Mouse (Mus musculus) midbrain, embryonic 11.5 days (tissue): ENCODE measurements around the gene Smad3. TPM values are rescaled to one million over a fixed set of nuclear protein-coding genes. Genes with fewer than 3 reads are reported as not detected.

Experiments
- ATAC-seq: fragments of 200-750 bp; cut with Nextera tagmentation; 2 replicates; pipeline ENCODE4 v1.8.0; 2017; ENCODE audit warnings: moderate TSS enrichment, moderate library complexity; ENCODE audit not compliant: low FRiP score
- DNase-seq: peaks from one replicate; pipeline ENCODE4 v3.0.0; 2015; ENCODE audit warnings: low spot score; ENCODE audit errors: missing footprints
- H3K27ac ChIP-seq: fragments of 300-500 bp; sonication (generic); 2 replicates; pipeline ENCODE4 v1.5.1; 2014; ENCODE audit warnings: low read depth, low read length
- H3K27me3 ChIP-seq: fragments of 300-500 bp; sonication (generic); 2 replicates; pipeline ENCODE4 v1.6.1; 2014; ENCODE audit warnings: mild to moderate bottlenecking, low read length, moderate library complexity, mixed read lengths; ENCODE audit not compliant: control insufficient read depth, insufficient read depth
- H3K36me3 ChIP-seq: fragments of 300-500 bp; sonication (generic); 2 replicates; pipeline ENCODE4 v1.6.1; 2014; ENCODE audit warnings: mild to moderate bottlenecking, low read length, moderate library complexity, mixed read lengths; ENCODE audit not compliant: control insufficient read depth, insufficient read depth
- H3K4me1 ChIP-seq: fragments of 300-500 bp; sonication (generic); 2 replicates; pipeline ENCODE4 v1.6.1; 2014; ENCODE audit warnings: low read length; ENCODE audit not compliant: control insufficient read depth, insufficient read depth
- H3K4me2 ChIP-seq: fragments of 300-500 bp; sonication (generic); 2 replicates; pipeline ENCODE4 v1.6.1; 2014; ENCODE audit warnings: mild to moderate bottlenecking, moderate library complexity
- H3K4me3 ChIP-seq: fragments of 300-500 bp; sonication (generic); 2 replicates; pipeline ENCODE4 v1.5.1; 2014; ENCODE audit warnings: low read depth, low read length
- H3K9ac ChIP-seq: fragments of 300-500 bp; sonication (generic); 2 replicates; pipeline ENCODE4 v1.6.1; 2014; ENCODE audit warnings: low read length
- H3K9me3 ChIP-seq: fragments of 300-500 bp; sonication (generic); 2 replicates; pipeline ENCODE4 v1.6.1; 2016; ENCODE audit warnings: low read length; ENCODE audit not compliant: control insufficient read depth
- WGBS: fragments of 180-500 bp; shearing (Covaris S2); extraction: QIAGEN DNeasy Blood & Tissue Kit; methylation state at CpG from one replicate; pipeline ENCODE4 v1.1.7; 2014; 5-methylcytosine and 5-hydroxymethylcytosine counted together
- polyA plus RNA-seq: library from polyadenylated mRNA; unstranded; fragments of >200 nt; fragmentation: Nextera tagmentation; extraction: Ambion mirVana; gene quantifications from 2 replicates; pipeline ENCODE4 v1.2.1, GENCODE M21; 2014

The Smad3 gene
- polyA plus RNA-seq, 1 experiment from 2014 or later, result 16.5 TPM

DNA sequence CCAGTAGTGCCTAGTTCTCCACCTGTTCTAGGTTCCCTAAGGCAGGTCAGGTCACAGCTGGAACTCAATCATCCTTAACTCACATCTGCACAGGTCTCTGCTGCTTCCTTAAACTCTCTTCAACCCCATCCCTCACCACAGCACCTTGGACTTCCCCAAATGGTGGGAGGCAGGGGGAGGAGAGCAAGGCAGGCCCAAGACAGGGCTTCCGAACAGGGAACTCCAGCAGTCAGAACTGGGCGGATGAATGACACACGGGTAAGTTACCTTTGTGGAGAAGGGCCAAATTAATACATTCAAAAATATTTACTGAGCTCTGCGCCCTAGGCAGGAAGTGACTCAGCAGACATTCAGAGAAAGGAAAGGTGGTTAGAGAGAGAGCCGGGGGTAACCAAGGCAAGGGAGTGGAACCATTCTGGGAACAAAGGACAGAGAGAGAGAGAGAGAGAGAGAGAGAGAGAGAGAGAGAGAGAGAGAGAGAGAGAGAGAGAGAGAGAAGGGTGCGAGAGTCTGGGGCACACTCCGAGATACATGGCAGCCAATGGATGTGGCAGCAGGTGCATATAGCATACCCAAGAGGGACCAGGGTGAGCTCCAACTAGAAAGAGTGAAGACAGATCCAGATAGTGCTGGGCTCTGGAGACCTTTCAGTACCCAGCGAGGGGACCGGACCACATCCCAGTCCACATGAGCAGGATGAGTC is 36.1 kb downstream of the Smad3 start:
- Histone ChIP-seq H3K4me2 (no peak overlapping the region), H3K4me3 (no peak overlapping the region), H3K9me3 (no peaks in the 10 kb centered on the region), H3K9ac (no peak overlapping the region), H3K27ac (no peak overlapping the region), H3K36me3 (peaks cover 2% of the 10 kb centered on the region; the same call in 1 of the 2 replicates), H3K4me1 (peaks cover 2% of the 10 kb centered on the region), H3K27me3 (no peaks in the 10 kb centered on the region)
- DNase-seq (no peak), ATAC-seq (no peak)
- 92% methylated on average over 9 of the region's 9 CpGs for WGBS

- no peak overlapping the region for H3K4me3 ChIP-seq
- ATAC-seq (no peak), DNase-seq (no peak)
- WGBS, result 81% methylated on average over 6 of the region's 6 CpGs
- H3K27ac ChIP-seq, result no peak overlapping the region
- peaks cover 2% of the 10 kb centered on the region; the same call in 1 of the 2 replicates for H3K36me3 ChIP-seq
- no peak overlapping the region for H3K4me2 ChIP-seq
- no peaks in the 10 kb centered on the region for H3K27me3 ChIP-seq
- H3K9ac ChIP-seq, result no peak overlapping the region
- H3K9me3 ChIP-seq, result no peaks in the 10 kb centered on the region
- peaks cover 5% of the 10 kb centered on the region for H3K4me1 ChIP-seq
Measured at GRCm38 (mm10) chr9:63720715-63721114, 37.1 kb downstream of the Smad3 start.

- no peaks in the 10 kb centered on the region for H3K27me3 ChIP-seq
- H3K36me3 ChIP-seq, result no peaks in the 10 kb centered on the region
- DNase-seq (no peak), ATAC-seq (no peak)
- WGBS, result 87% methylated on average over 16 of the region's 16 CpGs
- no peak overlapping the region for H3K4me3 ChIP-seq
- H3K27ac ChIP-seq, result no peak overlapping the region
- peaks cover 5% of the 10 kb centered on the region for H3K4me1 ChIP-seq
- no peak overlapping the region for H3K9ac ChIP-seq
- H3K4me2 ChIP-seq, result no peak overlapping the region
- H3K9me3 ChIP-seq, result no peaks in the 10 kb centered on the region
Measured at GRCm38 (mm10) chr9:63719770-63720440, 37.9 kb downstream of the Smad3 start.

GRCm38 (mm10) chr9:63718735-63719358 is 38.9 kb downstream of the Smad3 start:
- Histone ChIP-seq H3K9ac (no peak overlapping the region), H3K27ac (no peak overlapping the region), H3K27me3 (no peaks in the 10 kb centered on the region), H3K9me3 (no peaks in the 10 kb centered on the region), H3K36me3 (no peaks in the 10 kb centered on the region), H3K4me2 (no peak overlapping the region), H3K4me1 (peaks cover 5% of the 10 kb centered on the region), H3K4me3 (no peak overlapping the region)
- ATAC-seq (no peak), DNase-seq (no peak)
- WGBS, result 92% methylated on average over 9 of the region's 9 CpGs

- Histone ChIP-seq H3K9ac (no peak overlapping the region), H3K36me3 (no peaks in the 10 kb centered on the region), H3K4me3 (no peak overlapping the region), H3K9me3 (no peaks in the 10 kb centered on the region), H3K27me3 (no peaks in the 10 kb centered on the region), H3K4me1 (peaks cover 5% of the 10 kb centered on the region), H3K27ac (no peak overlapping the region), H3K4me2 (no peak overlapping the region)
- WGBS, result 92% methylated on average over 4 of the region's 4 CpGs
- ATAC-seq, result no peak
- DNase-seq, result no peak
Measured at GRCm38 (mm10) chr9:63718170-63718569, 39.6 kb downstream of the Smad3 start.

GRCm38 (mm10) chr9:63717474-63718005 is 40.3 kb downstream of the Smad3 start:
- Histone ChIP-seq H3K4me3 (no peak overlapping the region), H3K4me1 (peaks cover 8% of the 10 kb centered on the region), H3K27me3 (no peaks in the 10 kb centered on the region), H3K4me2 (no peak overlapping the region), H3K9ac (no peak overlapping the region), H3K9me3 (no peaks in the 10 kb centered on the region), H3K27ac (no peak overlapping the region), H3K36me3 (no peaks in the 10 kb centered on the region)
- DNase-seq, result no peak
- no peak for ATAC-seq
- 90% methylated on average over 3 of the region's 3 CpGs for WGBS

- no peaks in the 10 kb centered on the region for H3K9me3 ChIP-seq
- no peak overlapping the region for H3K9ac ChIP-seq
- peaks cover 8% of the 10 kb centered on the region for H3K4me1 ChIP-seq
- H3K27ac ChIP-seq, result no peak overlapping the region
- H3K36me3 ChIP-seq, result no peaks in the 10 kb centered on the region
- no peak for ATAC-seq
- H3K4me2 ChIP-seq, result no peak overlapping the region
- DNase-seq, result no peak
- WGBS, result 56% methylated on average over 18 of the region's 18 CpGs
- no peaks in the 10 kb centered on the region for H3K27me3 ChIP-seq
- no peak overlapping the region for H3K4me3 ChIP-seq
Measured at GRCm38 (mm10) chr9:63716150-63717138, 41.4 kb downstream of the Smad3 start.

- no peak for ATAC-seq
- H3K4me1 ChIP-seq, result peaks cover 8% of the 10 kb centered on the region
Measured at GRCm38 (mm10) chr9:63714572-63714971, 43.2 kb downstream of the Smad3 start.

More at GRCm38 (mm10) chr9:63714572-63714971, 43.2 kb downstream of the Smad3 start:
- Histone ChIP-seq H3K36me3 (peaks cover 5% of the 10 kb centered on the region; the same call in 1 of the 2 replicates), H3K27me3 (no peaks in the 10 kb centered on the region), H3K4me2 (no peak overlapping the region), H3K9me3 (no peaks in the 10 kb centered on the region; the same call in 1 of the 2 replicates), H3K9ac (no peak overlapping the region), H3K4me3 (no peak overlapping the region), H3K27ac (no peak overlapping the region)
- 90% methylated on average over 6 of the region's 6 CpGs for WGBS
- DNase-seq, result no peak
